Mouse (Mus musculus) MEL (cell line): ENCODE data around the gene Arhgap45.

Source experiments
- CHD1 ChIP-seq: IDR thresholded peaks from 2 replicates; pipeline ENCODE4 v1.6.1; 2012; ENCODE audit warnings: low read depth, mild to moderate bottlenecking, inconsistent platforms, low read length, improper control_type of control experiment
- CHD2 ChIP-seq: IDR thresholded peaks from 2 replicates; pipeline ENCODE4 v1.6.1; 2011; ENCODE audit warnings: low read length, improper control_type of control experiment
- CTCF ChIP-seq, 3 experiments: IDR thresholded peaks in 2 of 3; conservative IDR thresholded peaks in 1 of 3; 2 replicates each; pipeline ENCODE4 v1.5.1; 2011 to 2012; ENCODE audit warnings: low read length in 3 of 3, low read depth in 2 of 3, mild to moderate bottlenecking in 2 of 3, improper control_type of control experiment in 1 of 3, inconsistent platforms in 1 of 3, mixed read lengths in 1 of 3, moderate library complexity in 1 of 3; ENCODE audit not compliant: control insufficient read depth in 1 of 3, insufficient read depth in 1 of 3, poor library complexity in 1 of 3, severe bottlenecking in 1 of 3
- E2F4 ChIP-seq: IDR thresholded peaks from 2 replicates; pipeline ENCODE4 v1.6.1; 2011; ENCODE audit warnings: low read depth, low read length, improper control_type of control experiment, borderline replicate concordance
- POLR2A ChIP-seq, 2 experiments: IDR thresholded peaks; 2 replicates each; pipeline ENCODE4 v1.6.1; 2011 to 2012; ENCODE audit warnings: low read length in 2 of 2, mild to moderate bottlenecking in 2 of 2, control low read depth in 1 of 2, improper control_type of control experiment in 1 of 2, low read depth in 1 of 2, moderate library complexity in 1 of 2; ENCODE audit not compliant: control insufficient read depth in 1 of 2, insufficient read depth in 1 of 2, poor library complexity in 1 of 2
- RCOR1 ChIP-seq: IDR thresholded peaks from 2 replicates; pipeline ENCODE4 v1.6.1; 2012; ENCODE audit warnings: low read depth, mild to moderate bottlenecking, inconsistent platforms, low read length, improper control_type of control experiment
- USF2 ChIP-seq, 2 experiments: IDR thresholded peaks; 2 replicates each; pipeline ENCODE4 v1.6.1; 2011 to 2012; ENCODE audit warnings: improper control_type of control experiment in 2 of 2, low read length in 2 of 2, borderline replicate concordance in 1 of 2, inconsistent platforms in 1 of 2, low read depth in 1 of 2, mild to moderate bottlenecking in 1 of 2; ENCODE audit not compliant: insufficient read depth in 1 of 2
- ZC3H11A ChIP-seq: IDR thresholded peaks from 2 replicates; pipeline ENCODE4 v1.6.1; 2012; ENCODE audit warnings: low read depth, mild to moderate bottlenecking, inconsistent platforms, low read length, improper control_type of control experiment

DNA sequence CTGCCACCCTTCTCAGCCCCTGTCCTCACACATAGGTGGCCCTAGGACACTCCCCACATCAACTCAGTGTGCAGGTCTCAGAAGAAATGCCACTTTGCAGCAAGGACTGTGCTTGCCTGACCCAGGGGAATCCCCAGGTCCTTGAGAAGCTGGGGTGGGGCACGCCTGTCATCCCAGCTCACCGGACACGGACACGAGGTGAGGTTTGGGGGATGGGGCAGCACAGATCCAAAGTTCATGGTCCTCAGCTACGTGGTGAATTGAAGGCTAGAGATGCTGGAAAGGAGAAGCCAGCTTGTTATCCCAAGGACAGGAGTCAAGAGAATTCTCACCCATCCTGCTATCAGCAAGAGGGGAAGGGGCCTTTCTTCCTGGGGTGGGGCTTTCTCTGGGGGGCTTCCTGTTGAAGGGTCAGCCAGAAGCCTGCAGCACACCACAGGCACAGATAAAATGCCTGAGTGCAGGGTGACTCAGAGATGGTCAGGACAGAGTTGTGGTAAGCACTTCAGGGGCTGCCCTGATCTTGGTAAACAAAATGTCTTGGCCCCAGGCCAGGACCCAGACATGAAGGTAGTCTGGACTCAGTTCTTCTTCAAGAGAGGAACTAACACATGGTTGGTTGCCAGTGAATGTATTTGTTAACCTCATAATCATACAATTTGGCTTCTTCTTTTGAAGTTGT lies 16.5 kb downstream of the Arhgap45 start:
- TF ChIP-seq POLR2A (IDR thresholded peaks at IDR 0.05; ENCODE audit: control insufficient read depth in 1 of 2, insufficient read depth in 1 of 2, low read depth in 1 of 2, low read length in 2 of 2, poor library complexity in 1 of 2): no peak; a peak in 1 of 4 replicates
- TF ChIP-seq ZC3H11A: no peak
- no peak for TF ChIP-seq E2F4
- TF ChIP-seq CHD2: no peak
- no peak for TF ChIP-seq CHD1
- no peak for TF ChIP-seq USF2 (IDR thresholded peaks at IDR 0.05; ENCODE audit: borderline replicate concordance in 1 of 2, insufficient read depth in 1 of 2, low read depth in 1 of 2, low read length in 2 of 2)
- TF ChIP-seq CTCF (IDR thresholded peaks at IDR 0.05 in 2 of 3, conservative IDR thresholded peaks at IDR 0.05 in 1 of 3; ENCODE audit: control insufficient read depth in 1 of 3, insufficient read depth in 1 of 3, low read depth in 2 of 3, low read length in 3 of 3, poor library complexity in 1 of 3, severe bottlenecking in 1 of 3): no peak
- TF ChIP-seq RCOR1: no peak; the same call in 1 of the 2 replicates
